Mouse (Mus musculus) embryonic facial prominence, embryonic 14.5 days (tissue): Measurements from ENCODE around the gene Eif1. TPM values are rescaled to one million over a fixed set of nuclear protein-coding genes. Genes with fewer than 3 reads are reported as not detected.
A peak's percentile ranks its signal among the peaks of the same experiment; 100 is the strongest.

Experiments
- ATAC-seq: fragments of 200-750 bp; cut with Nextera tagmentation; 2 replicates; pipeline ENCODE4 v1.8.0; 2017; ENCODE audit warnings: low read depth, moderate number of reproducible peaks, moderate TSS enrichment
- DNase-seq: peaks from one replicate; pipeline ENCODE4 v3.0.0-alpha.2; 2015; ENCODE audit warnings: low spot score
- H3K27ac ChIP-seq: fragments of 300-500 bp; sonication (generic); replicated peaks from 2 replicates; pipeline ENCODE4 v1.5.1; 2014; ENCODE audit warnings: low read depth, mild to moderate bottlenecking, low read length, moderate library complexity
- H3K27me3 ChIP-seq: fragments of 300-500 bp; sonication (generic); replicated peaks from 2 replicates; pipeline ENCODE4 v1.6.1; 2014; ENCODE audit warnings: low read length; ENCODE audit not compliant: control insufficient read depth, insufficient read depth
- H3K36me3 ChIP-seq: fragments of 300-500 bp; sonication (generic); 2 replicates; pipeline ENCODE4 v1.6.1; 2014; ENCODE audit warnings: low read length, mixed read lengths; ENCODE audit not compliant: control insufficient read depth, insufficient read depth
- H3K4me1 ChIP-seq: fragments of 300-500 bp; sonication (generic); 2 replicates; pipeline ENCODE4 v1.6.1; 2014; ENCODE audit warnings: antibody characterized with exemption, low read length; ENCODE audit not compliant: control insufficient read depth, insufficient read depth
- H3K4me2 ChIP-seq: fragments of 300-500 bp; sonication (generic); 2 replicates; pipeline ENCODE4 v1.6.1; 2014; ENCODE audit warnings: low read depth, mild to moderate bottlenecking, low read length, moderate library complexity, mixed read lengths
- H3K4me3 ChIP-seq: fragments of 300-500 bp; sonication (generic); 2 replicates; pipeline ENCODE4 v1.5.1; 2014; ENCODE audit warnings: low read depth, mild to moderate bottlenecking, low read length
- H3K9ac ChIP-seq: fragments of 300-500 bp; sonication (generic); 2 replicates; pipeline ENCODE4 v1.6.1; 2014; ENCODE audit warnings: low read depth, mild to moderate bottlenecking, low read length, moderate library complexity, mixed read lengths
- H3K9me3 ChIP-seq: fragments of 300-500 bp; sonication (generic); 2 replicates; pipeline ENCODE4 v1.6.1; 2016; ENCODE audit warnings: low read length; ENCODE audit not compliant: control insufficient read depth
- WGBS: fragments of 180-500 bp; shearing (Covaris S2); extraction: QIAGEN DNeasy Blood & Tissue Kit; methylation state at CpG from one replicate; pipeline ENCODE4 v1.1.7; 2014; 5-methylcytosine and 5-hydroxymethylcytosine counted together
- polyA plus RNA-seq: library from polyadenylated mRNA; unstranded; fragments of >200 nt; fragmentation: Nextera tagmentation; extraction: Ambion mirVana; gene quantifications from 2 replicates; pipeline ENCODE4 v1.2.1, GENCODE M21; 2014

The Eif1 gene
- polyA plus RNA-seq, 1 experiment from 2014 or later = 1,879 TPM

- DNase-seq (peak; percentile 55), ATAC-seq (peak; percentile 67)
- H3K4me1 ChIP-seq = no peaks in the 10 kb centered on the region
- H3K9ac ChIP-seq = no peak overlapping the region
- peaks cover 11% of the 10 kb centered on the region; the same call in 1 of the 2 replicates for H3K27me3 ChIP-seq
- no peak overlapping the region for H3K4me2 ChIP-seq
- H3K9me3 ChIP-seq = no peaks in the 10 kb centered on the region
- no peak overlapping the region for H3K27ac ChIP-seq
- H3K36me3 ChIP-seq = no peaks in the 10 kb centered on the region
- H3K4me3 ChIP-seq = no peak overlapping the region
- WGBS = 11% methylated on average over 8 of the region's 8 CpGs
Observed at GRCm38 (mm10) chr11:100362209-100362978, 42.7 kb downstream of the Eif1 start.

GRCm38 (mm10) chr11:100362979-100363562 lies 43.4 kb downstream of the Eif1 start:
- Histone ChIP-seq H3K9me3 (no peaks in the 10 kb centered on the region), H3K9ac (no peak overlapping the region), H3K4me1 (no peaks in the 10 kb centered on the region), H3K4me3 (no peak overlapping the region), H3K36me3 (no peaks in the 10 kb centered on the region), H3K4me2 (no peak overlapping the region), H3K27ac (no peak overlapping the region), H3K27me3 (peaks cover 4% of the 10 kb centered on the region; the same call in 1 of the 2 replicates)
- DNase-seq (peak; percentile 53), ATAC-seq (0 out of 2 replicates have a peak, but pooled peaks have one; percentile 51)
- 20% methylated on average over 12 of the region's 12 CpGs for WGBS

GRCm38 (mm10) chr11:100369145-100369544 lies 49.5 kb downstream of the Eif1 start:
- H3K9me3 ChIP-seq = no peaks in the 10 kb centered on the region
- ATAC-seq (no peak), DNase-seq (no peak)
- H3K4me1 ChIP-seq = no peaks in the 10 kb centered on the region
- no peak overlapping the region for H3K27ac ChIP-seq
- peaks cover 52% of the 10 kb centered on the region for H3K36me3 ChIP-seq
- no peak overlapping the region for H3K9ac ChIP-seq
- H3K4me2 ChIP-seq = no peak overlapping the region
- no peaks in the 10 kb centered on the region for H3K27me3 ChIP-seq
- WGBS = 75% methylated on average over 7 of the region's 7 CpGs
- no peak overlapping the region for H3K4me3 ChIP-seq

GRCm38 (mm10) chr11:100369822-100370221 lies 50.1 kb downstream of the Eif1 start:
- Histone ChIP-seq H3K4me3 (no peak overlapping the region), H3K27ac (no peak overlapping the region), H3K4me2 (no peak overlapping the region), H3K9ac (no peak overlapping the region), H3K4me1 (no peaks in the 10 kb centered on the region), H3K9me3 (no peaks in the 10 kb centered on the region), H3K36me3 (peaks cover 56% of the 10 kb centered on the region), H3K27me3 (no peaks in the 10 kb centered on the region)
- ATAC-seq (no peak), DNase-seq (no peak)
- 67% methylated on average over 8 of the region's 8 CpGs for WGBS

Other genes with a start within 250 kb of the Eif1 start
- 0.79 and 1.4 TPM in 2 replicates for gene Krt32, start 231.7 kb upstream of the Eif1 start, polyA plus RNA-seq
- gene Krt35, start 223.6 kb upstream of the Eif1 start, polyA plus RNA-seq = 1.5 and 2.9 TPM in 2 replicates
- 0.28 and 0.29 TPM in 2 replicates for gene Krt36, start 214.3 kb upstream of the Eif1 start, polyA plus RNA-seq
- 9.6 and 60.5 TPM in 2 replicates for gene Krt13, start 198.3 kb upstream of the Eif1 start, polyA plus RNA-seq
- 156 and 236 TPM in 2 replicates for gene Krt15, start 184.0 kb upstream of the Eif1 start, polyA plus RNA-seq
- 82.2 and 120 TPM in 2 replicates for gene Krt19, start 171.2 kb upstream of the Eif1 start, polyA plus RNA-seq
- gene Krt9, start 126.6 kb upstream of the Eif1 start, polyA plus RNA-seq = not detected in 2 replicates
- 365 and 385 TPM in 2 replicates for gene Krt14, start 112.3 kb upstream of the Eif1 start, polyA plus RNA-seq
- 1.2 and 1.8 TPM in 2 replicates for gene Krt16, start 71.0 kb upstream of the Eif1 start, polyA plus RNA-seq
- 129 and 152 TPM in 2 replicates for gene Krt17, start 58.9 kb upstream of the Eif1 start, polyA plus RNA-seq
- 0.22 TPM in 1 of 2 replicates, not detected in the other for gene Krt42, start 50.0 kb upstream of the Eif1 start, polyA plus RNA-seq
- gene Gast, start 14.5 kb downstream of the Eif1 start, polyA plus RNA-seq = 1.0 and 1.1 TPM in 2 replicates
- gene Hap1, start 36.2 kb downstream of the Eif1 start, polyA plus RNA-seq = 3.2 and 4.4 TPM in 2 replicates
- 107 and 116 TPM in 2 replicates for gene Jup, start 77.9 kb downstream of the Eif1 start, polyA plus RNA-seq
- 92.8 and 100 TPM in 2 replicates for gene P3h4, start 95.0 kb downstream of the Eif1 start, polyA plus RNA-seq
- 208 TPM in 2 replicates for gene Fkbp10, start 95.8 kb downstream of the Eif1 start, polyA plus RNA-seq
- gene Nt5c3b, start 121.9 kb downstream of the Eif1 start, polyA plus RNA-seq = 108 and 127 TPM in 2 replicates
- gene Klhl10, start 122.0 kb downstream of the Eif1 start, polyA plus RNA-seq = 0.55 and 0.84 TPM in 2 replicates
- gene Klhl11, start 152.9 kb downstream of the Eif1 start, polyA plus RNA-seq = 11.7 and 11.9 TPM in 2 replicates
- 114 and 148 TPM in 2 replicates for gene Acly, start 208.1 kb downstream of the Eif1 start, polyA plus RNA-seq
- 1.4 and 2.4 TPM in 2 replicates for gene Ttc25, start 225.7 kb downstream of the Eif1 start, polyA plus RNA-seq